Mouse (Mus musculus) retina, postnatal 7 days (tissue): Measurements from ENCODE around the gene Gm11032.
"Not testable (repeated sequence)": the region's sequence is repeated elsewhere in the genome, so short reads cannot be mapped to it uniquely, and the experiment has no call there.

Experiments
- DNase-seq: peaks from one replicate; pipeline ENCODE4 v3.0.0-alpha.2; 2012; ENCODE audit warnings: low read depth, low spot score

The Gm11032 gene

DNA sequence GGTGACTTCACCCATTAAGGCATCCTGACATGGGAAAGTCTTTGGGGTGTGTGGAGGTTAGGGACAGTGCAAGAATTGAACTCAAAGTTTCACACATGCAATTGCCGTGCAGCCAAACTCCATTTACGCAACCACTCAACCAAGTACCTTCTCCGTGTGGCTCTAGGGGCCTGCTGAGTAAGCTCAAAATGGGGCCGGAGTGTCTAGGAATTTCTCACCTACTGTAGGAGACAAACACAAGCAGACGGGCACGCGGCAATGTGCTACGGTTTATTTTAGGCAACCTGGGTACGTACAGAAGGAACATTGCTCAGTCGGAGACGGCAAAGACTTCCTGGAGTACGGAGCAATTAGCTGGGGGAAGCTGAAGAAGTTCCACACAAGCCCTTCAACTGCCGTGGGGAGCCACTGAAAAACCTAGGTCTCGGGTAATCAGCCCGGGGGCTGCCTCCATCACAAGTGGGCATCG is at the start of gene Gm11032:
TSS of gene Gm11032 (plus strand) at position 51 of the 469 bp plus-strand sequence.
- no peak for DNase-seq

DNA sequence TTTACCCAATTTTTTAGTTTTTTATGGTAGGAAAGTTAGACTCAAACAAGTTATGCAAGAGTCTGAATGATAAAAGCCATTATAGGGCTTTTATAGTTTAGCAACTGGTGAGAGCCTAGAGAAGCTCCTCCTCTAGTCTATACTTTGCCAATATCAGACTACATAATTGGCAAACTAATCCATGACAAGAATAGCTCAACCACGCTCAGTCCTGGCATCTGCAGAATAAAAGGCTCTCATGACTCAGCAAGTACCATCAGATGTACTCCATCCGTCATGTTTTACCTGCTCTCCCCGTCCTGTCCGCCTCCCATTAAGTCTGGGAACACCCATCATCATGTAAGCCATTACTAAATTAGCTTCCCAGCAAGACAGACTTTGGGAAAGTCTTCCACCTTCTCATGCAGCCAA is 48.4 kb upstream of the Gm11032 start:
- no peak for DNase-seq

DNA sequence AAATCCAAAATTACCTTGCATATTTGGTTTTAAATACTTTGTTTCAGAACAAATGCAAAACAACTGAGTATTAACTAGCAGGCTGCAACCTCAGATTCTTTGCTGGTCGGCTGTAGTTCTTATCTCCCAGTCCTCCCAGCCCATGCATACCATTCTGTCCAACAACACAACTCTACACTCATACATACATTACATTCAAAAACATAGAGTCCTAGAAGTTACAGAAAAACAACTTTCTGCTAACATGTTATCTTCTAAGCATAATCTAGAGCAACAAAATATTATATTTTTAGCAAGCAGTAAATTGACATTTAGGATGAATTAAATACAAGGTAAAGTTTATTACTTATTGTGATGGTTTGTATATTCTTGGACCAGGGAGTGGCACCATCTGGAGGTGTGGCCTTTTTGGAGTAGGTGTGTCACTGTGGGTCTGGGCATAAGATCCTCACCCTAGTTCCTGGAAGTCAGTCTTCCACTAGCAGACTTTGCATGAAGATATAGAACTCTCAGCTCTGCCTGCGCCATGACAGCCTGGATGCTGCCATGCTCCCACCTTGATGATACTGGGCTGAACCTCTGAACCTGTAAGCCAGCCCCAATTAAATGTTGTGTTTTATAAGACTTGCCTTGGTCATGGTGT is 43.7 kb upstream of the Gm11032 start:
- not testable (repeated sequence) for DNase-seq

DNA sequence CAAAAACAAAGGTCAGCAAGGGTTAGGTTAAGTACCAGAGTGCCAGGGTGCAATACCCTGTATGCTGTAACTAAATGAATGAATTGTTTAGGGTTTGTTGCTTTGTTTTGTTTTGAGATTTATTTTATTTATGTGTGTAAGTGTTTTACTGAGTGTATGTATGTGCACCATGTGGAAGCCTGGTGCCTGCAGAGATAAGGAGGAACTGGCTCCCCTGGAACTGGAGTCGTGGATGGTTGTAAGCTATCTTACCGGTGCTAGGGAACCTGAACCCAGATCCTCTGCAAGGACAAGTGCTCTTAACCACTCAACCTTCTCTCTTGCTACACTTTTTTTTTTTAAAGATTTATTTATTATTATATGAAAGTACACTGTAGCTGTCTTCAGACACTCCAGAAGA is 42.8 kb upstream of the Gm11032 start:
- DNase-seq, result no peak

DNA sequence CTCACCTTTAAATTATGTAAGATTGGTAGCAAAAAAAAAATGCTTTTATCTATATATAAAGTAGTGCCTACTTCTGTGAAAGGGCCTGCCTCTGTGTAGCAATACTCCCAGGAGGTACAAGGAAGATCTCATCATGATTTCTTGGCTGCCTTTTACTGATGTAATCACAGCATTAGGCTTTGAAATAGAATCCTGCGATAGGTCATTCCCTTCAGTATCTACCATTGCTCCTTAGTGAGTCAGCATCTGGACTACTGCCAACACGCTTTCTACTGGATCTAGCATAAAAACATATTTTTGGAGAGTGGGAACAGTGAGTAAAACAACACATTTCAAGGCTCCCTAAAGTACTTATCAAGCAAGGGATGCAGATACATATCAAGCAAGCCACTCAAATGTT is 41.2 kb upstream of the Gm11032 start:
- no peak for DNase-seq

DNA sequence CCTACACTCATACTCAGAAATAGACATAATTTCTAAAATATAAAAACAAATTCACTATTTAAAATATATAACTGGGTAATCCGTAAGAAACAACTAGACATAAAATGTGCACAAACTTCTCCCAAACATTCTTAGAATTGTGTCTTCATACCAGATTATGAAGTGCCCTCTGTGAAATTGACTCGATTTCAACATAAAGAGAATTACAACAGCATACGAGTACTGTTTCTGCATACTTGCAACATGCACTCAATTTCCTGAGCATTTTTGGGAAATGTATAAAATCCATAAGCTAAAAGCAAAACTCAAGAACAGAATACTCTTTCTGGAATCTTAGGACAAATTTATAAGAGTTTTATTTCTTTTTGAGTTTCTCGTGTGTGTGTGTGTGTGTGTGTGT is 28.1 kb upstream of the Gm11032 start:
- no peak for DNase-seq

DNA sequence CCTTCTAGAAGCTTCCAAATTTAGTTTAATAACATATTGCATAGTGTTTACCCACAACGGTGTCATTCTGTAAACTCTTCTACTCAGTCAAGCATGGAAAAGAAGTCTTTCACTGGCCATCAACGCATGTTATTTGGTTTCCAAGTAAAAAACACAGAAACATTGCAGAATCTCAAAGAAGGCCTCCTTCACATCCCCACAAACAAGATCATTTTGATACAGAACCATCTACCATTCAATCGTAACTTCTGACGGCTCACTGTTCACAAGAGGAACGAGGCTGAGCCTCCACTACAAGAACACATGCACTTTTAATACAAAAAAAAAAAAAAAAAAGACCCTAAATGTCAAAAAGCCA is 26.4 kb upstream of the Gm11032 start:
- no peak for DNase-seq

DNA sequence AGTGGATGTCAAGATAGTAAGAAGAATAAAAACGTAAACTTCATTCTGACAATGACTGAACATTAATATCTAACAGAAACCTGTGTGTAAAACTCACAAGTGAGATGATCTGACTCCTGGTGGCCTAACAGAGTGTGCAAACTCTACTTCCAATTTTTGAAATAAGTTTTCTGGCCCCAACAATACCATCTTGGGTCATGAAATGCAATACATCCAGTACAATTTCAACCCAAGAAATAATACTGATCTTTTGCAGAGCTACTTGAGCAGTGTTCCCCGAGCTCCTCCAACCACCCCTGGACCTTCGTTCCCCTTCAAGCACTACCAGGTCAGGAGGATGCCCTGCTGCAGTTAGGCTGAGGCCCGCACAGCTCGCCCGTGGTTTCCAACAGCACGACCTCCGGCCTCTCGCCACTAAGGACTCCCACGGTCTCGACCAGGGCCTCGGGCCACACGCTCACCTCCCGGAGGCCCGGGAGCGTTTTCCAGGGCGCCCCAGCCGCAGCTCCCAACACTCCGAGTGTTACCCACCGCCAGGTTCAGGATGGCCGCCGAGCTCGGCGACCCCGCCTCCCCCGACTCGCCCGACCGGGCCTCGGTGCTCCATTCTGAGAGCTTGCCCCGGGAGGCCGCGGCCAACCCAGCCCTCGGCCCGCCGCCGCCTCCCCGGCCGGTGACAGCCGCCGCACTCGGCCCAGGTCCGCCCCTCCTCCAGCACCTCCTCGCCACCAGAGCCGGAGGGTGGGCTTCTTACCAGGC is 25.8 kb upstream of the Gm11032 start:
- DNase-seq, result peak; percentile 1

DNA sequence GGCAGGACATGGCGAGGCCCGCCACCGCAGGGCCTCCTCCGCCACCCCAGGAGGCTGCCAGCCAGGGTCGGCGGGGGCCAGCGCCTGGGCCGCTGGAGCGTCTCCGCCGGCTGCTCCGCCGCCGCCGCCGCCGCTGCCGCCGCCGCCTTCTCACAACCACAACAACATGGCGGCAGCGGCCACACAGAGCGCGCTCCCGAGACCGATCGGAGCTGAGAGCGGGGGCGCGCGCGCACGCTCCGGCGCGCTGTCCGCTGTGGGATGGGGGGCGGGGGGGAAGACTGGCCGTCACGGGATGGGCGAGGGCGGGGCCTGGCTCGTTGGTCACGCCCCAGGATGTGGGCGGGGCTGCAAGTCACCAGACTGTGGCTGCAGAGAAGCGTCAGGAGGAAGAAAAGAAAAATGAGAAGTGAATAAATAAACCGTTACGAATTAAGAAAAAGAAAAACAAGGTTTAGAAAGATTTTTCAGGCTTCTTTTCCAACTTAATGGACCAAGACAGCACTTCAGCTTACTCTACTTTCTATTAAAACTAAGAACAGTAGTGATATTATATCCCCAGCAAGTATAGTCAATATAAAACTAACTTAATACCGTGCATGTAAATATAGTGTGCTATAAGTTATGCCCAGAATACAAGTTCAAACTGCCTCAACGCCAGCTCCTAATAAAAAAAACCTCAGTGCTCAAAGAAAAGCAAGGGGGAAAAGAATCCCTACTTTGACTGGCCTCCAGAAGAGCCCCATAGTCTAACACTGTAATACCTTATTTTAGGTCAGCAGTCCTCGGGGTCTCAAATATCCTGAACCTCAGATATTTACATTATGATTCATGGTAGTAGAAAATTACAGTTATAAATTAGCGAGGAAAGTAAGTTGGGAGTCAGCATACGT is 25.0 kb upstream of the Gm11032 start, which contains the start of gene Mtmr3:
TSS of gene Mtmr3 (minus strand) at position 256 of the 893 bp plus-strand sequence.
- peak; percentile 91 for DNase-seq

DNA sequence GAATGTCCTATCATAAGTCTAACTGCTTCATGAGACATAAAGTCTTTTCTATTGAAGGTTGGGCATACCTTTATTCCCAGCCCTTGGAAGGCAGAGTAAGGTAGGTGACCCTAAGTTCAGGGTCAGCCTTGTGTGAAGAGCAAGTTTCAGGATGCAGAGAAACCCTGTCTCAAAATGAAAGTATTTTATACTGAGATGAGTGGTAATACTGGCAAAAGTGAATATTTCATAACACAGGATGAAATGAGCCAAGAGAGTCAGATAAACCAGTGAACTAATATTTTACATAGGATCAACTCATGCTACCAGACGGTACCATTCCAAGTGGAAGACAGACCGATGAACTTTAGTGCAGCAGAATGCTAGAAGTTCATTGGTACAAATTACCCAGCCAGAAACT is 21.5 kb upstream of the Gm11032 start:
- DNase-seq, result no peak

DNA sequence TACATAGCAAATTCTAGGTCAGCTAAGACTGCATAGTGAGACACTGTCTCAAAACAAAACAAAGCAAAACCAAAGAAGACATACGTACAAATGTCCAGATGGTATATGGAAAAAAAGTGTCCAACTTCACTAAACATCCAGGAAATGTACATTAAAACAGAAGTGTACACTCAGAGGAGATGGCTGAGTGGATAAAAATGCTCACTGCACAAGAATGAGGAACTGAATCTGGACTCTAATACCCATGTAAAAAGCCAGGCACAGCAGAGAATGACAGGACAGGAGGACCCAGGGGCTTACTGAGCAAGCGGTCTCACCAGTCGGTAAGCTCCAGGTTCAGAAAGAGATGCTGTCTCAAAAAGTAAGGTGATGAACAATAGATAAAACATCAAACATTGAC is 20.0 kb upstream of the Gm11032 start:
- DNase-seq, result no peak

DNA sequence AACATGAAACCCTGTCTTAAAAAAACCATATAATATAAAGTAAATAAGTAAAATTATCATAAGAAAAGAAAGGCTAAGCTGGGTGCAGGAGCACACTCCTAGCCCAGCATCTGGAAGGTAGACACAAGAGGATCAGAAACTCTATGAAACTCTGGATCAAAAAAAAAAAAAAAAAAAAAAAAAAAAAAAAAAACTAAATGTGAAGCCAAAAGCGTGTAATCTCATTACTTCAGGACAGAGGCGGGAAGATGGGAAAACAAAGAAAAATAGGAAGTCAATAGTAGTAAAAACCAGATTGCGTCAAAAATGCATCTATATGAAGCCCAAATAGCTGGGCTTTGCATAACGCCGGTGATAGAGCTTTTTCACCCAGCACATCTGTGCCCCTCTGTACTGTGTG is 18.0 kb upstream of the Gm11032 start:
- no peak for DNase-seq

DNA sequence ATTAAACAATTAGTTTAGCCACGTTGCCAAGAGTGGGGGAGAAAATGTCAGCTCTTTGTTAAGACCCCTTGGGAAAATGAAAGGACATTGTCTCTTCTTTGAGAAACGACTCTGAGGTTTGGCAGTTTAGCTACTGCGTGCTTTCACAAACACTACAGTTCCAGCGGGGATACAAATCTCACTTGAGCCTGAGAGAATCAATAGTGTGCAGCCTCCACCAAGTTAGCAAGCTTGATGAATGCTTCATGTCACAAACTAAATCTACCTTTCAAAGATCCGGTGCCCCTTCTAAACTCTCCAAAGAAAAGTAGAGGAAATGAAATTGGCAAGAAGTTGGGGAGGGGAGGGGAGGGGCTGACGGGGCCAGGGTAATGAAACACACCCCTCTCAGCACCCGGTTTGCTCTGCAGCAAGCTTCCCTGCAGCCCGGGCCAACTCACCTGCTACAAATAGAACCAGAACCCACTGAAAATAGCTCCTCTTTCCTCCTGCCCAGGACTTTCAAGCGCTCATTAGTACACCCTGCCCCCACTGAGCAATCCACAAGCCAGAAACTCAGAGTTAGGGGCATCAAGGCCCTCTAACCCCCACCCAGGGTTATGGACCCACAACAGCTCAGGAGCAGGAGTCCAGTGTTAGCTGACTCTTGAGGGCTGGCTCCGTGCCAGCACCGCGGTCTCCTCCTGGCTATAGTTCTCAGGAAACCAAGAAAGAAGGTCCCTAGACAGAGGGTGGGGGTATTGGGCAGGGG is 17.0 kb upstream of the Gm11032 start:
- DNase-seq, result no peak

DNA sequence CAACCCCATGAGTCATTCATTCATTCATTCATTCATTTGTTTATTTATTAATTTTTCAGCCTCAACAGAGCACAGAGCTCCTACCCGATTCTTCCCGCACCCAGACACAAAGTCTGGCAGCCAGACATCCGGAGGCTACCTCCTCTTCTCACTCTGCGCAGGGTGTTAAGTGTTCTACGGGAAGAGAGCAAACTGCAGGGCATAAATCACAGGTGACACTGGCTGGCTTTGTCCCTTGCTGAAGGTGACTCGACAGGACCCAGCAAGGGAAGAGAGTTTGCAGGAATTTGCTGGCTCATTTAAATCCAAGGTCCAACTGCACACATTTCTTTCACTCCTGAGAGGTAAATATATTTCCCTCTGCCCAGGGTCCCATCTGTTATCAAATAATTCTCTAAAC is 15.4 kb upstream of the Gm11032 start:
- no peak for DNase-seq

DNA sequence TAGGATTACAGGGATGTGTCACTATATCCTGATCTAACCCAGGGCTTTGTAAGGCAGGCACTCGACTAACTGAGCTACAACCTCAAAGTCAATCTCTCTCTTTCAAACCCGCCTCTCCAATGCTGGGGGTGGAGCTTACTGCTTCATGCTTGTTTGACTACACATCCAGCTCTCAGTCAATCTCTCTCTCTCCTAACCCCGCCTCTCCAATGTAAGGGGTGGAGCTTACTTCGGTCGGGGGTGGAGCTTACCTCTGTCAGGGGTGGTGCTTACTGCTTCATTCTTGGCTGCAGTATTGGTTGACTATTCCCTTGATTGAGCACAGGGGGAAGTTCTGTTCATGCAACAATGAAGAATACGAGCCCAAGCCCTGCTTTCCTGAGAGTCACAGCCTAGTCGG is 14.5 kb upstream of the Gm11032 start:
- DNase-seq, result no peak

DNA sequence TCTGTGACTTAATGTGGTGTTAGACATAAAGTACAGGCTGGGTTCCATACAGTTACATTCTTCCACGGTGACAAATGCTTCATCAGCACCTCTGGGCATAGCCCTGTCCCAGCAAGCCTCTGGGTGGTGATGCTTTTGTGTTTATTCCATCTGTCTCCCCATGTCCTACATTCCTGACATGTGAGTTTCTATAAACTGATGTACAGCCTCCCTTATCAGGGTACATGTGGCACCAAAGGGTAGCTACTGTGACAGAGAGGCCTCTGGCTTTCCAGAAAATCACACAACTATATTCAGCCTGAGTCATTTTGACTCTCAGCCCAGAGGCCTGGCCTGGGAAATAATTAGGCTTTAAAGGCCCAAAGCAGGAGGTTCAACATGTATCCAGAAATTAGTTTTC is 13.3 kb upstream of the Gm11032 start:
- DNase-seq, result no peak

DNA sequence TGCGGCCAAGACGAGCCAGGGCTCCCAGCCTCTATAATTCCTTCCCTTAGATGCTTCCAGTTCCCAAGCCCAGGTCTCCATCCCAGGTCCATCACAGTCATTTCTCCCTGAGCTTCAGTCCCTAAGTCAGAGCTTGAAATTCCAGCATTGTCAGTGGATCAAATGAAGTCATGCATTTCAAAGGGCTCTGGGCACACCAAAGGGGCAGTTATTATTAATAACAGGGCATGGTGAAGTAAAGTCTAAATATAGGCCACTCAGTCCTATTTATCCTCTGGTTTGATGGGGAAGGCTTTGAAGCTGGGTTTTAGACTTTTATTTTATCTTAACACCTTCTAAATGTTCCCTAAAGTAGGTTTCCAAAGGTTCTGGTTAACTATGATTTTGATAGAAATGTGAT is 8.0 kb upstream of the Gm11032 start:
- no peak for DNase-seq

DNA sequence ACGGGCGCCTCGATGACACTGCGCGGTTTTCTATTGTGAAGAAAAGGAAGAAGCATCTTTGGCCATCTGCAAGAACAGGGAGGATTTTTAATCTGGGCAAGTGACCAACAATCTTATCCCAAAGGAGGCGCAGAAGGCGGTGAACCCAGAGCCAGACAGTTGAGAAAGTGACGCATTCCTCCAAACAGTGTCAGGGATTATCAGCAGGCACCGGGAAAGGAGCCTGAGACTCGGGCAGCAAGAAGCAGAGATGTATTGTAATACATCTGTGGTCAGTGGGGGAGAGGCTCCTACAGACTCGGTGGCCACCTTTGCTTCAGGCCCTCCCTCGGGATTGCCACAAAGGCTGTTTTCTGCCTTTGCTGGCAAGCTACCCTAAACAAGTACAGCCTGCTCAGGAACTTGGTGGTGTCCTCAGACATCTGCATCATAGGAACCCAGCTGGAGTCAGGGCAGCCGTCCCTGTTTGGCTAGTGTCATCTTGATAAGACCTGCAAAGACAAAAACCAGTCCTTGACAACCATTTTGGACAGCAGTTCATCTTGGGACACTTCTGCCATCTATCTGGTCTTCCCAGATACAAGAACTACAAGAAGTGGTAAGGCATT is 738 bp downstream of the Gm11032 start:
- DNase-seq, result no peak

DNA sequence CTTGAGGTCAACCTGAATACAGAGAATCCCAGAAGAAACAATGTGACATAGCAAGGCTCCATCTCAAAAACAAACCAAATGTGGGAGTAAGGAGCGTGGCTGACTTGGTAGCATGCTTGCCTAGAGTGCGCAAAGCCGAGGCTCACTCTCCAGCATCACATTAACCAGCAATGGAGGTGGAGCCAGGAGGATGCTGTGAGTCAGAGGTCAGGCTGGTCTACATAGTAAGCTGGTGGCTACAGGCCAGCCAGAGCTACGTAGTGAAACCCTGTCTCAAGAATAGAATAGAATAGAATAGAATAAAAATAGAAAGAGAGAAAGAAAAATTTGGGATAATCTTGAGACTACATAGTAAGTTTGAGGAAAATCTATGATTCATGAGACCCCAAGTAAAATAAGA is 2.0 kb downstream of the Gm11032 start:
- no peak for DNase-seq

DNA sequence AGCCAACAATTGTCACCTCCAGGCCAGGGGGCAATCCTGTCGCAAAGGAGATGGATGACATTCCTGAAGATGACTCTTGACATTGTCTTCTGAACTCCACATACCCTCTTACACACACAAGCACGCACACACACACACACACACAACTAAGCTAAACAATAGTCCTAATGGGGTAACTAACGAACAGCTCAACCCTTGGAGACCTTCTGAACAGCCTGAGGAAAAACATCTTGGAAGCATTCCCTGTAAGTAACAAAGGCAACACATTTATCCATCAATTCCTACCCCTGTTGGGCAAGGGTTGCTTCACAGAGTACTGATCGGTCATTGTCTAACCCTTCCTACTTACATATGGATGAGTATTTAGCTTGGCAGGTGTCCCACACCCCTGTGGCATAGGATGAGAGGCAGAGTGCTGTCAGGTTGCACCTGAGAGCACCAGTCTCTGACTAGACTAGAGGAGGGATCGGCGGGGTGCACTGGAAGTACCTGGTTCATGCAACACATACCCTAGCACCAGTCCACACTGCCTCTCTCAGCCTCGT is 2.6 kb downstream of the Gm11032 start:
- DNase-seq, result no peak

DNA sequence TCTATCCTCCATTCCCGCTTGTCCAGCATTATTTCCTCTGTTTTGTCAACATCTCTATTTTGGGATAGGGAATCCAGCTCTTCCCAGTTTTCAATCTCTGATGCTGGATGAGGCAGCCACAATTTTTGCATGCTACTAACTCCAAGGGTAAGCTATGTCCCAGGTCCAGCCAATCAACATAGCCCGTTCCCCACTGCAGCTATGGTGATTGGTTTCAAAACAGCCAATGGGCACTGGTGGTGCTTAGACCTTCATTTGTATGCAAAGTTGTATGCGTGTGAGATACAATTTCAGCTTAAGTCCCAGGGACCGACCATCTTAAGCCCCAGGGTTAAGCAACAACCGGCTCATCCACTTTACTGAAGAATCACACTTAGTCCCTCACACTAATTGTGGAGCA is 3.1 kb downstream of the Gm11032 start:
- DNase-seq, result no peak
